Mouse (Mus musculus) testis, postnatal 10 days (tissue): ENCODE measurements at regions not wholly inside any gene's neighbourhood (a gene's known extent, or its start where the extent isn't known, plus 50 kb on each side); places are given as distances from the start of the nearest gene placed in this dataset.

ENCODE experiments used
- DNase-seq: peaks from one replicate; pipeline ENCODE4 v3.0.0; 2021; ENCODE audit warnings: low spot score

- DNase-seq = no peak
Observed at GRCm38 (mm10) chr3:80631391-80631790, 171.2 kb downstream of the Gria2 start.

- no peak for DNase-seq
Observed at GRCm38 (mm10) chr3:80610414-80610813, 192.2 kb downstream of the Gria2 start.

- no peak for DNase-seq
Observed at GRCm38 (mm10) chr3:80608467-80608866, 194.2 kb downstream of the Gria2 start.

GRCm38 (mm10) chr3:80607809-80608208, 194.8 kb downstream of the Gria2 start:
- no peak for DNase-seq

- DNase-seq = no peak
Observed at GRCm38 (mm10) chr3:80597549-80597948, 205.1 kb downstream of the Gria2 start.

- no peak for DNase-seq
Observed at GRCm38 (mm10) chr3:80567514-80567913, 235.1 kb downstream of the Gria2 start.

- DNase-seq = no peak
Observed at GRCm38 (mm10) chr3:80566236-80566635, 236.4 kb downstream of the Gria2 start.

GRCm38 (mm10) chr3:80546151-80546695, 256.4 kb downstream of the Gria2 start:
- no peak for DNase-seq

- DNase-seq = no peak
Observed at GRCm38 (mm10) chr3:80543783-80544182, 258.9 kb downstream of the Gria2 start.

- DNase-seq = no peak
Observed at GRCm38 (mm10) chr3:80541382-80541781, 261.3 kb downstream of the Gria2 start.

- DNase-seq = no peak
Observed at GRCm38 (mm10) chr3:80533706-80534349, 268.8 kb downstream of the Gria2 start.

- DNase-seq = peak; percentile 60
Observed at GRCm38 (mm10) chr3:80514026-80514425, 288.6 kb downstream of the Gria2 start.

- DNase-seq = no peak
Observed at GRCm38 (mm10) chr3:80509185-80509584, 293.4 kb downstream of the Gria2 start.

- no peak for DNase-seq
Observed at GRCm38 (mm10) chr3:80506701-80507100, 295.9 kb downstream of the Gria2 start.

- no peak for DNase-seq
Observed at GRCm38 (mm10) chr3:80501117-80501516, 301.5 kb downstream of the Gria2 start.

GRCm38 (mm10) chr3:80496556-80496955, 306.1 kb downstream of the Gria2 start:
- no peak for DNase-seq

GRCm38 (mm10) chr3:80484168-80484833, 318.3 kb downstream of the Gria2 start:
- no peak for DNase-seq

GRCm38 (mm10) chr3:80478676-80479075, 324.0 kb downstream of the Gria2 start:
- DNase-seq = no peak

- no peak for DNase-seq
Observed at GRCm38 (mm10) chr3:80473686-80474085, 328.9 kb downstream of the Gria2 start.
